Mouse (Mus musculus): Measurements from ENCODE around the gene Gpbar1.

The Gpbar1 gene

GRCm38 (mm10) chr1:74295456-74296171, 17.3 kb downstream of the Gpbar1 start:
- DNase-seq (ENCODE audit: low spot score in 2 of 2) = peak; percentile 59 to 69

DNA sequence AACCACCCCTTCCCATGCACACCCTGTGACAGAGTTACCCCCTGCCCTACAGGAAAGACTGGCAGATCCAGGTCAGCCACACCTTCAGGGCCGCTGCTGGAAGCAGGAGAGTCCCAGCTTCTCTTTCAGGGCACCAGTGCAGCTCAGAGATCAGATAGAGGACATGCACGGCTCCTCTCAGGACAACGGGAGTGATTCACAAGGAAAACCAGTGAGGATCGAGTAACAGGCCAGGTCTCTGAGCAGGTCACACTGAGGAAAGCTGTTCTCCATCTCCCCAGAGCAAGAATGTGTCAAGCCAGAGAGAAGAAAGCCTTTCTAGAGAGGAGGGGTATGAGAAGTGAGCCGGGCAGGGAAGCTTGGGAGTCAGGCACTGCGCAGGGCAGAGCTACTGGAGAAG, 18.1 kb downstream of the Gpbar1 start:
- DNase-seq (ENCODE audit: low spot score in 2 of 2) = no peak

DNA sequence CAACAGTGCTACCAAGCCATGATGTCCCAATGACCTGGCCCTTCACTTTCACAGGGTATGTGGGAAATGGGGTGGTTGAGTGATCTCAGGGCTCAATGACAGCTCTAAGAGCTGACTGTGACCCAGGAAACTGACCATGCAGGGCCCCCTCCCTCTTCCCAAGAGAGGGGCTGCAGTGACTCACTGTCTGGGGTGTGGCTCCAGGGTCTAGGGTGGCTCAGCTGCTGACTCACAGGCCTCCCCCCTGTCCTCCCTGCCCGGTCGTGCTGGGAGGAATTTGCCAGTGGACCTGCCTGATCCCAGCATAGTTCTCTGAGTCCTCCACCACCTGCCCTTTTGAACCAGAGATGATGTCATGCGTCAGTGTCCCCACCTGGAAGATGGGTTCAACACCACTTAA, 18.9 kb downstream of the Gpbar1 start:
- DNase-seq (ENCODE audit: low spot score in 2 of 2) = no peak

DNA sequence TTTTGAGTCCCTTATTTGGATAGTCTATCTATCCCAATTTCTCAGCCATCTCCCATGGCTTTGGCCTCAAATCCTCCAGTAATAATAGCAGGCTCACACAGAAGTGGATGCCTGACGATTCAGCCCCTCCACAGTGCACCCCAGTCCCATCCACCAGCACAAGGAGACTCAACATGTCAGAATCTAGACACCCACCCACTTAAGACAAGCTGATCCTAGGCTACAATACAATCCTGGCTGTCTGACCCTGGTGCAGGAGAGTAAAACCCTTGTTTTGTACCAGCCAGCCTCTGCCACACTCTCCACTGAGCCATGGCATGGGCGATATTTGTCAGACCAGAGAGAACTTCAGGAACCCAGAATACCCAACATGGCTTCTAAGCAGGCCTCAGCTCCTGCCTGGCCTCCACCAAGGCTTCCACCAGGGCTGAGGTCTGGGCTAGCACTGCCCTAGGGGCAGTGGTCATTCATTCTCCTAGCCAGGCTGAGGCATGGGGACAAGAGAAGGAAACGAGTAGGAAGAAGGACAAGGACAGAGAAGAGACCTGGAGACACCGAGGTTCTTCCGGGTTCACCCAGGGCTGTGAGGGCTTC, 19.9 kb downstream of the Gpbar1 start:
- DNase-seq (ENCODE audit: low spot score in 2 of 2) = no peak

DNA sequence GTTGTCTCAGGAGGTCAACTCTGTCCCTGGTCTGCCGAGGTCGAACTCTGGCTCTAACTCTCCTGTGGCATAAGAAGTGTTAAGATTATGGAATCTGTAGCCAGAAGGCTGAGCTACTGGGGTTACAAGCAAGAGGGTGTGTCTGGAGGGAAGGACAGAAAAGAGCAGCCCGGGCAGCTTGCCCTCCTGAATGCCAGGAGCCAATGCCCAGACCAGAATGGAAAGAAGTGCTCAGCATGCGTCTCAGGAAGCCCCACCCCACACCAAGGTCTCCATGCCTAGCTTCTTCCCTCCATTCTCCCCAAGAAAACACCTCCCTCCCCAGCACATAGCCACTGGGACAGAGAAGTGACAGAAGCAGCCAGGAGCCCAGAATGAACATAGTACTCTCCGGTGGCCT, 20.6 kb downstream of the Gpbar1 start:
- DNase-seq (ENCODE audit: low spot score in 2 of 2) = no peak

- DNase-seq (ENCODE audit: low spot score in 2 of 2) = no peak
These were observed 22.2 kb downstream of the Gpbar1 start for GRCm38 (mm10) chr1:74300347-74301110.

DNA sequence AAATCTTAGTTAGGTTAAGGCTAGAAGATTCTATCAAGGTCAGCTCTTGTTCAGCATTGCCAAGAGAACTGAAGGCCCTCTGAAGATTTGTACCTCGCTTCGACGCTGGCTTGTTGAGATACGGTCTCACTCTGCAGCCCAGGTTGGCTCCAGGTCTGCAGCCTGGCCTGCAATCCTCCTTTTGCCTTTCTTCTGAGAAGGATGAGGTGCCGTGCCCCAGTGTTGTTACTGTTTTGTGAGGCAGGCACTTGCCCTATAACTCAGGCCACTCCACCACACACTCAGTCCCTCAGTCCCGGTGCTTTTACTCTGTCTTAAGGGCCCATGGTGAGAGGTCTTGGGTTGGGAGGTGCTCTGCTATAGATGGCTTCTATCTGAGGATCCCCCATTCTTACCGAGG, 23.9 kb downstream of the Gpbar1 start:
- no peak for DNase-seq (ENCODE audit: low spot score in 2 of 2)

DNA sequence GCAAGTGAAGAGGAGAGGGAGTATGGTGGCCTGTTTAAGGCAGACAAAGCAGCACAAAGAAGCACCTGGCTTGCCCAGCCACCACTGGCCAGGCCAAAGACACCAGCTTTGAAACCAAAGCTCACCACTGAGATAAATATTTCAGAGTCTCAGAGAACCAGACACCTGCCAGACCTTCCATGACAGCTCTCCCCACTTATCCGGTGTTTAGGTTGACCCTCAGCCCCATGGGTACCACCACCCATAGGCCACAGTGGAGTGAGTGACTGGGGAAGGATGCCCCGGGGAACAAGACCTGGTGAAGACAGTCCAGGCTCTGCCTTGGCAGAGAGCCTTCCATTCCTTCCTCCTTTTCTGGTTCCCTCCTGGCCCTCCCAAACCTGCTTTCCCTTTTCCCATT, 24.5 kb downstream of the Gpbar1 start:
- no peak for DNase-seq (ENCODE audit: low spot score in 2 of 2)

DNA sequence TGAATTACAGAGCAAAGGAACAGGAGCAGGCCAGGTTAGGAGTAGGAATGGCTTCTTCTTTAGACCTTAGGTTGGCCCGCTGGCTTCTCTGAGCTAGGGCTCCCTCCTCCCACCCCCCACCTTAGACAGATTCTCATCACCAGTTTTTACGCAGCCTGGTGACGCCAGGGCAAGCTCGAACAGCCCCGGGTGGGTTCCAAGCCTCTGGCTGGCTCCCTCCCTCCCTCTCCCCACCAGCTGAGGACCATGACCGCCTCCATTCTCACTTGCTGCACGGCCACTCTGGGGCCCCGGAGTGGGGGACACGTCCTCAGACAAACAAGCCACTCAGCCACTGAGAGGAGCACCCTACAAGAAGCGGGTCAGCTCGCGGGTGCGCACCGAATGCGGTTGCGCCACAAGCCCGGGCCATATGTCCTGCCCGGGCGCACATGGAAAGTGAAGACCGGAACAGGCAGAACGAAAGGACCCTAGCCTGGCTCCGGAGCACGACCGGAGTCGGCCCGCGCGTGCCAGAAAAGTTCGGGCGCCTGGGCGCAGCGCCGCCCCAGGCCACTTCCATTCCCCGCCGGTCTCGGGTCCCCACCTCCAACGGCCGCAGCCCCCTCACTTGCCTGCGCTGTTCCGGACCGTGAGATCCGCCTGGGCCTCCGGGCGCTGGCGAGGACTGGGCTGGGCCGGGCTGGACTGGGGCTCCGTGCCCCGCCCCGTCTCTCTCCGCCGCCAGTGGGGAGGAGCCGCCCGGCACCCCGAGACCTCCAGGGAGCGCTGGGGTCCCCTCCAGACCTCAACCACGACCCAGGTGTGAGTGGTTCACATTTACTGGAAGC, 25.4 kb downstream of the Gpbar1 start:
- peak; percentile 30 to 47 for DNase-seq (ENCODE audit: low spot score in 2 of 2)

DNA sequence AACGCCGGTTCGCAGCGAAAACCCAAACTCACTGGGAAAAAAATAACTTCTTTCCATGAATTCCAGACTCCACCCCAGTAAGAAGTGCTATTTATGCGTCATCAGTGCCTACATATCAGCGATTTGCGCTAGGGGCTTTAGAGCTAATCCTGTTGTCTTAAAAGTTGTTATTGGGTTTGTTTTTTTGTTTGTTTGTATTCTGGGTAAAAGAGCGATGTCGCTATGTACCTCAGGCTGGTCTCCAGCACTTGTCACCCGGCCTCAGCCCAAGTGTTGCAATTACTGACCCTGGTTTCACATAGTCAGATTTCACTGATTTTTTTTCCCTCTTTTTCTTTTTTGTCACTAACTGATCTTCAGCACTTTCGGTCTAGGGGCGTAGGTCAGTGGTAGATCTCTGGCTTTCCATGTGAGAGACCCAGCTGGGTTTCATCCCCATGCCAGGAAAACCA, 26.0 kb downstream of the Gpbar1 start:
- no peak for DNase-seq (ENCODE audit: low spot score in 2 of 2)

DNA sequence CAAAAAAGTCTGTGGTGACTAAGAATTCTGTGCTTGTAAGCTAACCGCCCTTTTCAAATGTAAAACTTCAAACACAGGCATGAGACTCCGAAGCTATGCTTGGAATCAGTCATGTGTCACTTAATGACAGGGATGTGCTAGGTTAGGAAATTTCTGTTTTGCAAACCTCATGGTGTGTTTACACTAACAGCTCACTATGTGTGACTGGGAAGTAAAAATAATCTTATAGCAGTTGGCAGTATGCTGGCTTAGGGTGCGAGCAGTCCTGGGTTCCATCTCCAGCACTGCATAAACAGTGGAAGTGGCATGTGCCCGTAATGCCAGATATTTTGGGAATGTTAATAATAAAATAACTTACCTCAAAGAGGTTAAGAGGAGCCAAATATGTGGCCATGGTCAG, 26.6 kb downstream of the Gpbar1 start:
- DNase-seq (ENCODE audit: low spot score in 2 of 2) = no peak

GRCm38 (mm10) chr1:74305522-74305921, 27.2 kb downstream of the Gpbar1 start, which contains the start of gene Tmbim1:
TSS of gene Tmbim1 (minus strand) at chr1:74305622.
- no peak for DNase-seq (ENCODE audit: low spot score in 2 of 2)

DNA sequence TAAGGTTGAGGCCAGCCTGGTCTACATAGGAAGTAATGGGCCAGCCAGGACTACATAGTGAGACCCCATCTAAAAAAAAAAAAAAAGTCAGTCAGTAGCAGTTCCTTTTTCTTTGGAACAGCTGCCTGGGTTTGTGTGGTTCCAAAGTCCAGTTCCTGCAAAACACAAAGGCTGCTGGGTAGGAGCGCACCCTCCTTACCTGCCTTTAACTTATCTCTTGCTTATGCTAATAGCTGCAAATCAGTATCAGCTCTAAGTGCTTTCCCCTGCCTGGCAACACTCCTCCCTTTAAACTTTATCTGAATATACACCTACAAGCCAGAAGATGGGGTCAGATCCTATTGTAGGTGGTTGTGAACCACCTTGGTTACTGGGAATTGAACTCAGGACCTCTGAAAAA, 28.8 kb downstream of the Gpbar1 start:
- DNase-seq (ENCODE audit: low spot score in 2 of 2) = no peak

DNA sequence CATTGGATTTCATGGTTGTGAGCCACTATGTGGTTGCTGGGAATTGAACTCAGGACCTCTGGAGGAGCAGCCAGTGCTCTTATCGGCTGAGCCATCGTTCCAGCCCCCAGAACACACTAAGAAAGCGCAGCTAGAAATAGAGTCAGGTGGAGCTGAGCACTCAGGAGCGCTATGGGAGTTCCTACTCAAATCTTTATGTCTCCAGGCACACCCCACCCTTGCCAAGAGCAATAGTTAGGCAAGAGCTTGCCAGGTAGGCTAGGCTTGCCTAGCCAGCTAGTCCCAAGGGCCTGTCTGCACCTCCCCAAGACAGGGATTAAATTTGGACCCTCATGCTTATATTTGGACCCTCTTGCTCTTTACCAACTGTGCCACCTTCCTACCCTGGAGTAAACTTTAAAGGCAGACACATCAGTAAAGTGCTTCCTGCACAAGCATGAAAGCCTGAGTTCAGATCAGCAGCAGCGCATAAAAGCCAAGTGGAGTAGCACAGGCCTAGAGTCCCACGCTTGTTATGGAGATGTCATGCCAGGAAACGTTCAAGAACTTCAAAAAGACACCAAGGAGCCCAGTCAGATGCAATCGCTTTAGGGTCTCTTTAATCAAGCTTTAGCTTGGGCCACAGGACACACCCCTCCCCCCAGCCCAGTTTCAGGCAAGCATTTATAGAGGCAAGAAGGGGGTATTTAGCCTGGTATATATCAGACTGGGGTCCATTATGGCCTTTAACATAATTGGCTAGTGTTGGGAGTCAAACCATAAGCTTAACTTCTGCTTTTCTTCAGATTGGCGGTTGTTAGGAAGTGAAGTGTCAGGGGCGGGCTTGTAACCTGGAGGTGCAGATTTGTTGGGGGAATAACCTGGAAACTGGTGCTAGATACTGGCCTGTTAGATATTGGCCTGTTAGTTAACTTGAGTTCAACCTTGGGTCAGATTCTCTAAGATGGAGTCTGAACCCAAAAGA, 29.9 kb downstream of the Gpbar1 start:
- DNase-seq (ENCODE audit: low spot score in 2 of 2) = no peak

- DNase-seq (ENCODE audit: low spot score in 2 of 2) = no peak
These were observed 31.4 kb downstream of the Gpbar1 start for GRCm38 (mm10) chr1:74309767-74310166.

- peak; percentile 53 to 69 for DNase-seq (ENCODE audit: low spot score in 2 of 2)
These were observed 34.8 kb downstream of the Gpbar1 start for GRCm38 (mm10) chr1:74313049-74313692.

- DNase-seq (ENCODE audit: low spot score in 2 of 2) = no peak
These were observed 36.4 kb downstream of the Gpbar1 start for GRCm38 (mm10) chr1:74314796-74315195.

GRCm38 (mm10) chr1:74316114-74316827, 37.9 kb downstream of the Gpbar1 start:
- DNase-seq (ENCODE audit: low spot score in 2 of 2) = no peak

- no peak for DNase-seq (ENCODE audit: low spot score in 2 of 2)
These were observed 40.4 kb downstream of the Gpbar1 start for GRCm38 (mm10) chr1:74318711-74319110.

- DNase-seq (ENCODE audit: low spot score in 2 of 2) = no peak
These were observed 43.0 kb downstream of the Gpbar1 start for GRCm38 (mm10) chr1:74321396-74321795.

Data from natural killer cell, adult 2 months (primary cell).